Mouse (Mus musculus) erythroblast, embryonic 14.5 days (primary cell): ENCODE measurements at regions not wholly inside any gene's neighbourhood (a gene's known extent, or its start where the extent isn't known, plus 50 kb on each side); places are given as distances from the start of the nearest gene placed in this dataset.

Source experiments
- GATA1 ChIP-seq: IDR thresholded peaks from 2 replicates; pipeline ENCODE4 v1.6.1; 2012; ENCODE audit warnings: low read length, inconsistent platforms, mixed read lengths
- TAL1 ChIP-seq: IDR thresholded peaks from 3 replicates; pipeline ENCODE4 v1.6.1; 2012; ENCODE audit warnings: low read length, inconsistent platforms, mixed read lengths

DNA sequence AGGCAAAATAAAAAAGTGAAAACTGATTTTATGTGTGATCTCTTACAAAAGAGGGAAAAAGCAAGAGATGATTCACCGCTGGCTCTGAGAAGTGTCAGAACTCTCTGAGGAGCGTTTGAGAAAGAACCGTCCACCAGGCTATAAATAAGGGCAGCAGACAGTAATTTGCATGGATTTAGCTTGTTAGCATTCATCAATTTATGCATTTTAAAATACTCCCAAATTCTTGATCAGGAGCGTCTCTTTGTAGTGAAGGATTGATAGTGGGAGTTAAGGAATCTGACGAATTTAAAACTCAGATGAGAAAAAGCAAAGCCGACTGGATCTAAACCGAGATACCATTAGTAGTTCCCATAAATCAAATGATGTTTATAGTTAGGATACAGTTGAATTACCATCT, 146.8 kb upstream of the Gm10295 start:
- TF ChIP-seq TAL1 (no peak), GATA1 (no peak)
